Mouse (Mus musculus) midbrain, embryonic 11.5 days (tissue): ENCODE measurements around the gene Gm5148. TPM values are rescaled to one million over a fixed set of nuclear protein-coding genes. Genes with fewer than 3 reads are reported as not detected.
A peak's percentile ranks its signal among the peaks of the same experiment; 100 is the strongest.

Experiments
- ATAC-seq: fragments of 200-750 bp; cut with Nextera tagmentation; 2 replicates; pipeline ENCODE4 v1.8.0; 2017; ENCODE audit warnings: moderate TSS enrichment, moderate library complexity; ENCODE audit not compliant: low FRiP score
- DNase-seq: peaks from one replicate; pipeline ENCODE4 v3.0.0; 2015; ENCODE audit warnings: low spot score; ENCODE audit errors: missing footprints
- H3K27ac ChIP-seq: fragments of 300-500 bp; sonication (generic); 2 replicates; pipeline ENCODE4 v1.5.1; 2014; ENCODE audit warnings: low read depth, low read length
- H3K27me3 ChIP-seq: fragments of 300-500 bp; sonication (generic); 2 replicates; pipeline ENCODE4 v1.6.1; 2014; ENCODE audit warnings: mild to moderate bottlenecking, low read length, moderate library complexity, mixed read lengths; ENCODE audit not compliant: control insufficient read depth, insufficient read depth
- H3K36me3 ChIP-seq: fragments of 300-500 bp; sonication (generic); 2 replicates; pipeline ENCODE4 v1.6.1; 2014; ENCODE audit warnings: mild to moderate bottlenecking, low read length, moderate library complexity, mixed read lengths; ENCODE audit not compliant: control insufficient read depth, insufficient read depth
- H3K4me1 ChIP-seq: fragments of 300-500 bp; sonication (generic); 2 replicates; pipeline ENCODE4 v1.6.1; 2014; ENCODE audit warnings: low read length; ENCODE audit not compliant: control insufficient read depth, insufficient read depth
- H3K4me2 ChIP-seq: fragments of 300-500 bp; sonication (generic); 2 replicates; pipeline ENCODE4 v1.6.1; 2014; ENCODE audit warnings: mild to moderate bottlenecking, moderate library complexity
- H3K4me3 ChIP-seq: fragments of 300-500 bp; sonication (generic); 2 replicates; pipeline ENCODE4 v1.5.1; 2014; ENCODE audit warnings: low read depth, low read length
- H3K9ac ChIP-seq: fragments of 300-500 bp; sonication (generic); 2 replicates; pipeline ENCODE4 v1.6.1; 2014; ENCODE audit warnings: low read length
- H3K9me3 ChIP-seq: fragments of 300-500 bp; sonication (generic); 2 replicates; pipeline ENCODE4 v1.6.1; 2016; ENCODE audit warnings: low read length; ENCODE audit not compliant: control insufficient read depth
- WGBS: fragments of 180-500 bp; shearing (Covaris S2); extraction: QIAGEN DNeasy Blood & Tissue Kit; methylation state at CpG from one replicate; pipeline ENCODE4 v1.1.7; 2014; 5-methylcytosine and 5-hydroxymethylcytosine counted together
- polyA plus RNA-seq: library from polyadenylated mRNA; unstranded; fragments of >200 nt; fragmentation: Nextera tagmentation; extraction: Ambion mirVana; gene quantifications from 2 replicates; pipeline ENCODE4 v1.2.1, GENCODE M21; 2014

Gm5148 gene
- polyA plus RNA-seq, 1 experiment from 2014 or later = 3.7 TPM

- no peak overlapping the region for H3K9ac ChIP-seq
- H3K27me3 ChIP-seq = no peaks in the 10 kb centered on the region
- no peak overlapping the region for H3K4me2 ChIP-seq
- no peak for DNase-seq
- H3K4me3 ChIP-seq = no peak overlapping the region
- WGBS = 86% methylated on average over 7 of the region's 7 CpGs
- no peaks in the 10 kb centered on the region for H3K4me1 ChIP-seq
- H3K27ac ChIP-seq = no peak overlapping the region
- no peaks in the 10 kb centered on the region for H3K9me3 ChIP-seq
- no peaks in the 10 kb centered on the region for H3K36me3 ChIP-seq
- ATAC-seq = no peak
These were observed 8.6 kb downstream of the Gm5148 start for GRCm38 (mm10) chr3:37715734-37716133.

GRCm38 (mm10) chr3:37712501-37712900 is 11.8 kb downstream of the Gm5148 start:
- Histone ChIP-seq H3K4me2 (no peak overlapping the region), H3K27ac (no peak overlapping the region), H3K27me3 (no peaks in the 10 kb centered on the region), H3K4me3 (no peak overlapping the region), H3K4me1 (no peaks in the 10 kb centered on the region), H3K36me3 (no peaks in the 10 kb centered on the region), H3K9ac (no peak overlapping the region), H3K9me3 (no peaks in the 10 kb centered on the region; the same call in 1 of the 2 replicates)
- DNase-seq (no peak), ATAC-seq (no peak)
- 73% methylated on average over 9 of the region's 9 CpGs for WGBS

DNA sequence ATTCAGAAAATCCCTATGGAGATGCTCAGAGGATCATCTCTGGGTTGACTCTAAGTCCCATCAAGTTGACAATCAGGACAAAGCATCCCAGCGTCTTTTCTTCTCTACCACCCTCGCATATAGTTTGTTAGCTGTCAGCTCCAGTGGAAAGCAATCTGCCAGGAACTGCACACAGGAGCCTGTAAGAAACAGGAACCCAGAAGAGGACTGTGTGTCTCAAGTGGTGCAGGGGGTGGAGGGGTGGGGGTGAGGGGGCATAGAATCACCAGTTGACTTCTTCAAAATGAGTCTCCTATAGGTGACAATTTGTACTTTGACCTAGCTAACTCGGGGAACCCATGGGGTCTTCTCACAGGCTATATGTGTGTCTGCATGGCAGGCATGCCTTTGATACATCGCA is 12.7 kb downstream of the Gm5148 start:
- DNase-seq = no peak

DNA sequence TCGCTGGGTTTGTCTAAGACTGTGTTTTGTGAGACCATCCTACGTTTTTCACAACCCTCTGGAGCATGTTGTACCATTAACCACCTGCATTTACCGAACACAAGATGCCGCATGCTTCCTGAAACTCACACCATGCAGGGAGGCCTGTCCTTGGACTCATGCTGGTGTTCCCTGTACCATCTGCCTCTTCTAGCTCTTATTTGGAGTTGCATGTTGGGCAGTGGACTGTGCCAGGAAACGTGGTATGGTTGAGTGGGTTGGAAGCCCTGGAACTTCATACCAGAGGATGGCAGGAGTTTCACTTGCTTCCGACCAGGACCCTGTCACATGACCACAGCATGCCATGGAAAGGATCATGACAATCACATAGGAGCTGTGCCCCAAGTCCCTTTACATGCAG is 16.5 kb downstream of the Gm5148 start:
- ATAC-seq = no peak
- Histone ChIP-seq H3K27ac (no peak overlapping the region), H3K9me3 (no peaks in the 10 kb centered on the region; the same call in 1 of the 2 replicates), H3K4me3 (no peak overlapping the region), H3K9ac (no peak overlapping the region), H3K36me3 (no peaks in the 10 kb centered on the region), H3K27me3 (no peaks in the 10 kb centered on the region), H3K4me2 (no peak overlapping the region), H3K4me1 (no peaks in the 10 kb centered on the region)
- DNase-seq = peak; percentile 75
- 89% methylated on average over 6 of the region's 6 CpGs for WGBS

More for the DNA sequence above, 12.7 kb downstream of the Gm5148 start:
- Histone ChIP-seq H3K27ac (no peak overlapping the region), H3K36me3 (no peaks in the 10 kb centered on the region), H3K9ac (no peak overlapping the region), H3K4me3 (no peak overlapping the region), H3K9me3 (no peaks in the 10 kb centered on the region; the same call in 1 of the 2 replicates), H3K27me3 (no peaks in the 10 kb centered on the region), H3K4me1 (no peaks in the 10 kb centered on the region), H3K4me2 (no peak overlapping the region)
- ATAC-seq = no peak
- 80% methylated on average over 4 of the region's 4 CpGs for WGBS

GRCm38 (mm10) chr3:37706439-37706838 is 17.9 kb downstream of the Gm5148 start:
- WGBS = 93% methylated on average over 4 of the region's 4 CpGs
- H3K4me1 ChIP-seq = no peaks in the 10 kb centered on the region
- ATAC-seq (no peak), DNase-seq (no peak)
- no peak overlapping the region for H3K4me3 ChIP-seq
- H3K27ac ChIP-seq = no peak overlapping the region
- no peak overlapping the region for H3K9ac ChIP-seq
- peaks cover 3% of the 10 kb centered on the region for H3K9me3 ChIP-seq
- H3K4me2 ChIP-seq = no peak overlapping the region
- no peaks in the 10 kb centered on the region for H3K27me3 ChIP-seq
- H3K36me3 ChIP-seq = no peaks in the 10 kb centered on the region

DNA sequence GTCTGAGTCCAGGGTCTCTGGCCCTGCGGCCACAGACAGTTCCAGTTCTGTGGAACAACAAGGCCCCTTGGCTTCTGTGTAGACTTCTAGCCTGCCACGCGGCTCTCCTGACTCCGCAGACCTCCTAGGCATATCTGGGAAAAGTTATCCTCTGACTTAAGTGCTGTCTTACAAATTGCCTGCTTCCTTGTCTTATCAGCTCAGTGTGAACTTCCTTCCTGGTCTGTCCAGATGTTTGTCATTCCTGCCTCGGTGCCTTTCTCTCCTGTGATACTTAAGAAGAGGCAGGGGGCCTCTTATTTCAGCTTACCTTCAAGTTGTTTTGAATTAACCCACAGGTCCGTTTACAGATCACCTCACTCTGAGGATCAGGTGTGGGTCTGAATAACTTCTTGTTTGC is 18.9 kb downstream of the Gm5148 start:
- ATAC-seq = no peak
- no peaks in the 10 kb centered on the region for H3K4me1 ChIP-seq
- WGBS = 58% methylated on average over 6 of the region's 6 CpGs
- H3K36me3 ChIP-seq = no peaks in the 10 kb centered on the region
- H3K27ac ChIP-seq = no peak overlapping the region
- no peak overlapping the region for H3K9ac ChIP-seq
- H3K4me3 ChIP-seq = no peak overlapping the region
- peak; percentile 75 for DNase-seq
- H3K27me3 ChIP-seq = no peaks in the 10 kb centered on the region
- peaks cover 3% of the 10 kb centered on the region for H3K9me3 ChIP-seq
- H3K4me2 ChIP-seq = no peak overlapping the region

- Histone ChIP-seq H3K9ac (no peak overlapping the region), H3K4me1 (no peaks in the 10 kb centered on the region), H3K9me3 (peaks cover 3% of the 10 kb centered on the region), H3K4me2 (no peak overlapping the region), H3K27ac (no peak overlapping the region), H3K27me3 (no peaks in the 10 kb centered on the region), H3K36me3 (no peaks in the 10 kb centered on the region), H3K4me3 (no peak overlapping the region)
- DNase-seq (peak; percentile 69), ATAC-seq (no peak)
- 46% methylated on average over 14 of the region's 14 CpGs for WGBS
These were observed 19.5 kb downstream of the Gm5148 start for GRCm38 (mm10) chr3:37704701-37705279.

DNA sequence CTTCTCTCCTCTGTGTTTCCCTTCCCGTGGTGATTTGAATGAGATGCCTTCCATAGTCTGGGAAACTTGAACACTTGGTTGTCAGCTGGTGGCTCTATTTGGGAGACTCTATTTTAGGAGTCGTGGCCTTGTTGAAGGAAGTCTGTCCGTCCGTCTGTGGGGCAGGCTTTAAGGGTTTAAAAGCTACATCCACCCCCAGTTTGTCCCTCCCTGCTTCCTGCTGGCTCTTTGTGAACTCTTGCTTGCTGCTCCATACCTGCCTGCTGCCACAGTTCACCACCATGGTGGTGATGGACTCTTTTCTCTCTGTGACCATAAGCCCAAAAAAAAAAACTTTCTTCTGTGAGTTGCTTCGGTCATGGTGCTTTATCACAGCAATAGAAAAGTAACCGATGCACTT is 21.2 kb downstream of the Gm5148 start:
- Histone ChIP-seq H3K27me3 (no peaks in the 10 kb centered on the region), H3K4me1 (no peaks in the 10 kb centered on the region), H3K9ac (no peak overlapping the region), H3K9me3 (peaks cover 3% of the 10 kb centered on the region), H3K4me2 (no peak overlapping the region), H3K36me3 (no peaks in the 10 kb centered on the region), H3K27ac (no peak overlapping the region), H3K4me3 (no peak overlapping the region)
- no peak for ATAC-seq
- DNase-seq = peak; percentile 6
- WGBS = 94% methylated on average over 6 of the region's 6 CpGs

DNA sequence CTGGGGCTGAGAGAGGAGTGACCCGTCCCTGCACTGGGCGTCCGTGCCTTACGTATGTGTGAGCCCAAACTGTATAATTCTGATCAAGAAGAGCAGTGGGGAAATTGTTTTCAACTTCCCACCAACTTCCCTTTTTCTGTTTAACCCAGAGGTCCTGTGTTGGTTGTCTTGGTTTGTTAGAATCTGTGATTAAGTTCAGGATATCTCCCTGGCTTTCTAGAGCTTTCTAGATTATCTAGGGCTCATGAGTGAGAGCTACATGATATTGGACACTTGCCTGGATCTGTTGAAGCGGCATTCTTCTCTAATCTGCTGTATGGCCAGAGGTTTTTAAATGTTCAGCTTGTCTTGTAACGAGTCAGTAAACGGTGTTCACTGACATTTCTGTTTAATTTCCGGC is 30.7 kb downstream of the Gm5148 start:
- 85% methylated on average over 8 of the region's 8 CpGs for WGBS
- Histone ChIP-seq H3K27ac (no peak overlapping the region), H3K4me2 (no peak overlapping the region), H3K4me1 (no peaks in the 10 kb centered on the region), H3K27me3 (no peaks in the 10 kb centered on the region), H3K36me3 (no peaks in the 10 kb centered on the region), H3K9ac (no peak overlapping the region), H3K4me3 (no peak overlapping the region), H3K9me3 (no peaks in the 10 kb centered on the region)
- ATAC-seq (no peak), DNase-seq (peak; percentile 2)
